19 mouse cellular contexts compared by ENCODE assay signal in the genomic region with DNA sequence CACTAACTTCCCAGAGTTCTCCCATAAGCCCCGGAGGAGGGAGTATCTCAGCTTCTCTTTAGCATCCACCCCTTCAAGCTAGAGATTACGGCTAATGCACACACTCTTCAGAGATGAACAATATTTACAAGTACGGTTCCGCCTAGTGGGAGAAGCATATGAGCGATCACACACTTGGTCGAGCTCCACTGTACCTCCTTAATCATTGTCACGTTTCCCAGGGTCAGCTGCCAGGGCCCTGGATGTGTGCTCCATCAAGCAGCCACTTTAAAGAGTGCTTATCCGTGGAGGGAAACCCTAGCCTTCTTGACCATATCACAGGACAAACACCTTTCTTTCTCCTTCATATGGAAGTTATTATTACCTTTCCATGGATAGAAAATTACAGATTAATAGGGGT.
A peak's percentile ranks its signal among the peaks of the same experiment; 100 is the strongest.
DNase-seq lines count a peak whose midpoint lies in the region; ATAC-seq lines count a peak whose summit lies in the region.
"Had no signal": no experiment of that assay in that cellular context is flagged by ENCODE, and none has a peak within 500 bp of the region (broad histone marks: within the 10 kb centered on the region; RNA-seq: fewer than 3 reads in every experiment).

No protein-coding gene starts in this region.

- DNase-seq in embryo, embryonic 11 days = peak; percentile 45
- DNase-seq in embryonic facial prominence, embryonic 14.5 days (ENCODE audit: low spot score) = no peak
- peak; percentile 26 for DNase-seq in retina, embryonic 14.5 days (ENCODE audit: low spot score)
- no peak for DNase-seq in forebrain, embryonic 14.5 days (ENCODE audit: low spot score)
- DNase-seq in Muller cell, postnatal 12 days (ENCODE audit: inconsistent ontology term) = no peak
- DNase-seq: adrenal gland, postnatal 36 days; cerebellum, adult 11-12 months; gastrocnemius, postnatal 36 days; kidney, adult 9 months; lung, adult 18-20 months; lung, postnatal 36 days; thymus, postnatal 4 days had no signal

- H3K9me3 ChIP-seq in kidney, embryonic 14.5 days (ENCODE audit: control insufficient read depth, low read length) = no peaks in the 10 kb centered on the region
- no peaks in the 10 kb centered on the region for H3K9me3 ChIP-seq in kidney, embryonic 15.5 days (replicated peaks)
- no peaks in the 10 kb centered on the region for H3K9me3 ChIP-seq in embryonic facial prominence, embryonic 14.5 days (ENCODE audit: control insufficient read depth, low read length)
- no peaks in the 10 kb centered on the region for H3K9me3 ChIP-seq in forebrain, embryonic 14.5 days (replicated peaks; ENCODE audit: control insufficient read depth, low read length)
- H3K9me3 ChIP-seq: forebrain, embryonic 13.5 days had no signal

- no peaks in the 10 kb centered on the region for H3K36me3 ChIP-seq in kidney, embryonic 14.5 days (ENCODE audit: control insufficient read depth, insufficient read depth, low read length)
- no peaks in the 10 kb centered on the region for H3K36me3 ChIP-seq in kidney, embryonic 15.5 days
- no peaks in the 10 kb centered on the region for H3K36me3 ChIP-seq in embryonic facial prominence, embryonic 14.5 days (ENCODE audit: control insufficient read depth, insufficient read depth, low read length)
- H3K36me3 ChIP-seq in forebrain, embryonic 14.5 days (ENCODE audit: control insufficient read depth, insufficient read depth, low read length) = no peaks in the 10 kb centered on the region

- H3K4me1 ChIP-seq in kidney, embryonic 14.5 days (ENCODE audit: control insufficient read depth, insufficient read depth, low read length) = no peaks in the 10 kb centered on the region
- peaks cover 12% of the 10 kb centered on the region for H3K4me1 ChIP-seq in kidney, embryonic 15.5 days
- peaks cover 20% of the 10 kb centered on the region for H3K4me1 ChIP-seq in embryonic facial prominence, embryonic 14.5 days (ENCODE audit: control insufficient read depth, insufficient read depth, low read length)
- no peaks in the 10 kb centered on the region; the same call in 1 of the 2 replicates for H3K4me1 ChIP-seq in forebrain, embryonic 14.5 days (ENCODE audit: control insufficient read depth, insufficient read depth, low read length)
- H3K4me1 ChIP-seq: forebrain, embryonic 13.5 days had no signal

- H3K27ac ChIP-seq in kidney, embryonic 14.5 days (ENCODE audit: low read depth, low read length) = no peak overlapping the region
- no peak overlapping the region for H3K27ac ChIP-seq in kidney, embryonic 15.5 days
- no peak overlapping the region for H3K27ac ChIP-seq in embryonic facial prominence, embryonic 14.5 days (replicated peaks; ENCODE audit: low read depth, low read length)
- H3K27ac ChIP-seq in forebrain, embryonic 14.5 days (ENCODE audit: low read depth, low read length) = no peak overlapping the region
- H3K27ac ChIP-seq: forebrain, embryonic 13.5 days had no signal

- no peak overlapping the region for H3K4me2 ChIP-seq in kidney, embryonic 14.5 days (replicated peaks; ENCODE audit: low read depth, low read length)
- H3K4me2 ChIP-seq in kidney, embryonic 15.5 days = no peak overlapping the region
- H3K4me2 ChIP-seq in embryonic facial prominence, embryonic 14.5 days (ENCODE audit: low read depth, low read length) = peak overlapping the region; percentile 47; the same call in 1 of the 2 replicates
- no peak overlapping the region for H3K4me2 ChIP-seq in forebrain, embryonic 14.5 days (ENCODE audit: low read length)
- H3K4me2 ChIP-seq: forebrain, embryonic 13.5 days; liver, embryonic 11.5 days had no signal

- H3K4me3 ChIP-seq in kidney, embryonic 14.5 days (ENCODE audit: low read length) = no peak overlapping the region
- H3K4me3 ChIP-seq in kidney, embryonic 15.5 days (replicated peaks) = no peak overlapping the region
- no peak overlapping the region for H3K4me3 ChIP-seq in embryonic facial prominence, embryonic 14.5 days (ENCODE audit: low read depth, low read length)
- H3K4me3 ChIP-seq in forebrain, embryonic 14.5 days (ENCODE audit: low read depth, low read length) = no peak overlapping the region
- H3K4me3 ChIP-seq: erythroblast, embryonic 14.5 days; forebrain, embryonic 13.5 days had no signal

- 27% methylated on average over 8 of the region's 8 CpGs for WGBS in kidney, embryonic 14.5 days
- WGBS in kidney, embryonic 15.5 days = 29% methylated on average over 8 of the region's 8 CpGs
- WGBS in embryonic facial prominence, embryonic 14.5 days = 39% methylated on average over 8 of the region's 8 CpGs
- 84% methylated on average over 8 of the region's 8 CpGs for WGBS in forebrain, embryonic 14.5 days

- ATAC-seq in kidney, embryonic 14.5 days (ENCODE audit: low FRiP score, low TSS enrichment) = 0 out of 2 replicates have a peak, but pooled peaks have one; percentile 30
- no peak; the same call in 1 of the 2 replicates for ATAC-seq in kidney, embryonic 15.5 days (replicated peaks; ENCODE audit: low FRiP score)
- ATAC-seq in embryonic facial prominence, embryonic 14.5 days (ENCODE audit: low read depth) = no peak
- ATAC-seq in forebrain, embryonic 14.5 days = no peak
- ATAC-seq: forebrain, embryonic 13.5 days; inflammation-experienced regulatory T-cells, adult 6 months; midbrain, embryonic 16.5 days had no signal

- H3K27me3 ChIP-seq in kidney, embryonic 14.5 days (ENCODE audit: control insufficient read depth, insufficient read depth, low read length) = no peaks in the 10 kb centered on the region
- no peaks in the 10 kb centered on the region for H3K27me3 ChIP-seq in kidney, embryonic 15.5 days
- H3K27me3 ChIP-seq in embryonic facial prominence, embryonic 14.5 days (replicated peaks; ENCODE audit: control insufficient read depth, insufficient read depth, low read length) = 0 out of 2 replicates have a peak, but pooled peaks cover 2% of the 10 kb centered on the region
- H3K27me3 ChIP-seq in forebrain, embryonic 14.5 days (replicated peaks; ENCODE audit: control insufficient read depth, insufficient read depth, low read length) = no peaks in the 10 kb centered on the region
- H3K27me3 ChIP-seq: forebrain, embryonic 13.5 days had no signal

- no peak overlapping the region for H3K9ac ChIP-seq in kidney, embryonic 14.5 days (ENCODE audit: low read depth, low read length)
- no peak overlapping the region for H3K9ac ChIP-seq in kidney, embryonic 15.5 days
- no peak overlapping the region for H3K9ac ChIP-seq in embryonic facial prominence, embryonic 14.5 days (ENCODE audit: low read depth, low read length)
- H3K9ac ChIP-seq in forebrain, embryonic 14.5 days (ENCODE audit: low read length) = no peak overlapping the region
- H3K9ac ChIP-seq: forebrain, embryonic 13.5 days had no signal

Comparison
In these comparisons a context has a peak if more than half of its experiments do, and no peak if none do; other contexts are left out.
1. DNase-seq: peak in embryo, embryonic 11 days (single experiment) and retina, embryonic 14.5 days (single experiment); none in embryonic facial prominence, embryonic 14.5 days (single experiment), forebrain, embryonic 14.5 days (single experiment) and Muller cell, postnatal 12 days (single experiment).